Mouse (Mus musculus) olfactory bulb, adult 2 months (tissue): ENCODE results near the gene Rnf115.

Source experiments
- CTCF ChIP-seq: fragments of 200-500 bp; IDR thresholded peaks from 2 replicates; pipeline ENCODE4 v1.5.1; 2012; ENCODE audit warnings: low read depth, mild to moderate bottlenecking, low read length, moderate library complexity; ENCODE audit not compliant: insufficient read depth
- POLR2A ChIP-seq: fragments of 200-500 bp; IDR thresholded peaks from 2 replicates; pipeline ENCODE4 v1.6.1; 2012; ENCODE audit warnings: mild to moderate bottlenecking, low read depth, low read length, moderate library complexity; ENCODE audit not compliant: insufficient read depth

DNA sequence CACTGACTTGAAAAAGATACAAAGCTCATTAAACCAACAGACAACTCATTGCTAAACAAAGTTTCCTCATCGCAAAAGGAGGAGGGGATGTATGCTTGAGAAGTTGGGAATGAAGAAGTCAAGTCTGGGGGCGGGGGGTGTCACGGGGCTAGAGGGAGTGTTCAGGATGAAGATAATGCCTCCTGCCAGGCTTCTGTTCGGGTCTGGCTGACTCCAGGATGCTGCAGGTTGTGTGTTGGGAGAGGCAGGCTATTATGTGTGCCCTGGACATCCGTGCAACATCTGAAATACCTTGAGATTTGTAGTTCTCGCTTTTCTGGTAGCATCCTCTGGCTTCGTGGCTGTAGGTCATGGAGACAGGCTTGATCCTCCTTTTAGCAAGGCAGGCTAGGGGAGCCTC lies 49.0 kb upstream of the Rnf115 start:
- TF ChIP-seq POLR2A (no peak), CTCF (no peak)
